Mouse (Mus musculus) left cerebral cortex, postnatal 25 days (tissue): ENCODE measurements around the gene Bmp8a. TPM values are rescaled to one million over a fixed set of nuclear protein-coding genes. Genes with fewer than 3 reads are reported as not detected.
"Not testable (repeated sequence)": the region's sequence is repeated elsewhere in the genome, so short reads cannot be mapped to it uniquely, and the experiment has no call there.

Experiments used
- DNase-seq, 2 experiments: peaks; one replicate each; pipeline ENCODE4 v3.0.0; 2022; ENCODE audit warnings: low spot score in 2 of 2, mixed read lengths in 1 of 2
- intact Hi-C: fragments of 180-260 bp; cut with DNase I; formaldehyde crosslinking; loops from one replicate; pipeline ENCODE4 v1.15.1; 2025
- total RNA-seq, 2 experiments: library from RNA; stranded (reverse); gene quantifications; 2 replicates each; pipeline ENCODE4 v1.2.3; 2021

The Bmp8a gene
- under 1 TPM; 0.18 to 0.37 TPM for total RNA-seq

- intact Hi-C loops, result loop anchor here (5.0 kb wide), 1 partner anchor 36 kb away; no protein-coding TSS in a partner anchor
- DNase-seq, result no peak
Measured at GRCm38 (mm10) chr4:123342642-123343470, at the start of gene Bmp8a. TSS of gene Bmp8a (minus strand) at chr4:123343252.

GRCm38 (mm10) chr4:123392187-123392586 is 49.1 kb upstream of the Bmp8a start:
- intact Hi-C loops, result no loop called here

GRCm38 (mm10) chr4:123385028-123385427 is 42.0 kb upstream of the Bmp8a start:
- intact Hi-C loops, result no loop called here
- no peak for DNase-seq

More at GRCm38 (mm10) chr4:123392187-123392586, 49.1 kb upstream of the Bmp8a start:
- DNase-seq, result no peak

- peak; percentile 69 to 90 for DNase-seq
- intact Hi-C loops, result no loop called here
Measured at GRCm38 (mm10) chr4:123383173-123383572, 40.1 kb upstream of the Bmp8a start.

- intact Hi-C loops, result no loop called here
- no peak for DNase-seq
Measured at GRCm38 (mm10) chr4:123382051-123382450, 39.0 kb upstream of the Bmp8a start.

GRCm38 (mm10) chr4:123381598-123381997 is 38.5 kb upstream of the Bmp8a start:
- intact Hi-C loops, result no loop called here
- no peak for DNase-seq

GRCm38 (mm10) chr4:123376031-123376430 is 33.0 kb upstream of the Bmp8a start:
- intact Hi-C loops, result loop anchor here (10.0 kb wide), 1 partner anchor 109 kb away; no protein-coding TSS in a partner anchor
- no peak for DNase-seq

GRCm38 (mm10) chr4:123374316-123375008 is 31.4 kb upstream of the Bmp8a start:
- no peak for DNase-seq
- intact Hi-C loops, result loop anchor here (5.0 to 10.0 kb wide), 2 partner anchors 73 to 110 kb away; no protein-coding TSS in a partner anchor

GRCm38 (mm10) chr4:123363555-123363954 is 20.5 kb upstream of the Bmp8a start:
- intact Hi-C loops, result no loop called here
- DNase-seq, result no peak

- intact Hi-C loops, result no loop called here
- DNase-seq, result no peak
Measured at GRCm38 (mm10) chr4:123360771-123361170, 17.7 kb upstream of the Bmp8a start.

- intact Hi-C loops, result no loop called here
- DNase-seq, result no peak
Measured at GRCm38 (mm10) chr4:123358613-123359012, 15.6 kb upstream of the Bmp8a start.

GRCm38 (mm10) chr4:123355941-123356340 is 12.9 kb upstream of the Bmp8a start:
- no peak for DNase-seq
- intact Hi-C loops, result no loop called here

- intact Hi-C loops, result no loop called here
- peak in 1 of 2 experiments; percentile 27 for DNase-seq
Measured at GRCm38 (mm10) chr4:123353271-123353877, 10.3 kb upstream of the Bmp8a start.

GRCm38 (mm10) chr4:123343471-123343789 is 378 bp upstream of the Bmp8a start:
- intact Hi-C loops, result loop anchor here (5.0 kb wide), 1 partner anchor 36 kb away; no protein-coding TSS in a partner anchor
- no peak for DNase-seq

- DNase-seq, result no peak
- intact Hi-C loops, result loop anchor here (5.0 kb wide), 1 partner anchor 35 kb away; no protein-coding TSS in a partner anchor
Measured at GRCm38 (mm10) chr4:123342091-123342641, 886 bp downstream of the Bmp8a start.

- intact Hi-C loops, result loop anchor here (5.0 kb wide), 1 partner anchor 33 kb away; no protein-coding TSS in a partner anchor
Measured at GRCm38 (mm10) chr4:123340232-123340631, 2.8 kb downstream of the Bmp8a start.

GRCm38 (mm10) chr4:123337693-123338092 is 5.4 kb downstream of the Bmp8a start:
- DNase-seq, result no peak
- intact Hi-C loops, result no loop called here

More at GRCm38 (mm10) chr4:123340232-123340631, 2.8 kb downstream of the Bmp8a start:
- DNase-seq, result no peak

GRCm38 (mm10) chr4:123335796-123336585 is 7.1 kb downstream of the Bmp8a start:
- DNase-seq, result no peak
- intact Hi-C loops, result no loop called here

GRCm38 (mm10) chr4:123335244-123335643 is 7.8 kb downstream of the Bmp8a start:
- intact Hi-C loops, result not testable (repeated sequence)
- DNase-seq, result peak in 1 of 2 experiments; percentile 55
